Mouse (Mus musculus): ENCODE data around the gene Crybg3. TPM values are rescaled to one million over a fixed set of nuclear protein-coding genes. Genes with fewer than 3 reads are reported as not detected.

The Crybg3 gene
- total and polyA plus RNA-seq, 2 experiments from 2014 or later = 1.4 to 6.5 TPM

- Histone ChIP-seq H3K36me3 (ENCODE audit: insufficient read depth, low read length) (no peaks in the 10 kb centered on the region), H3K9ac (replicated peaks; ENCODE audit: low read length) (no peak overlapping the region), H3K27me3 (ENCODE audit: insufficient read depth, low read length) (no peaks in the 10 kb centered on the region), H3K4me2 (ENCODE audit: low read depth, low read length) (no peak overlapping the region), H3K9me3 (ENCODE audit: low read length) (no peaks in the 10 kb centered on the region), H3K4me1 (ENCODE audit: insufficient read depth, low read length) (no peaks in the 10 kb centered on the region), H3K27ac (no peak overlapping the region), H3K4me3 (ENCODE audit: low read length) (no peak overlapping the region)
- TF ChIP-seq CTCF (IDR thresholded peaks at IDR 0.05; ENCODE audit: low read depth) = no peak
- no peak for DNase-seq (ENCODE audit: low spot score)
- 62% methylated on average over 1 of the region's 1 CpGs for WGBS
- no peak for ATAC-seq
Observed at GRCm38 (mm10) chr16:59448181-59448580, 152.6 kb downstream of the Crybg3 start.

- DNase-seq (ENCODE audit: low spot score) = no peak
- 69% methylated on average over 7 of the region's 7 CpGs for WGBS
- no peaks in the 10 kb centered on the region for H3K9me3 ChIP-seq (ENCODE audit: low read length)
Observed at GRCm38 (mm10) chr16:59444880-59445559, 155.8 kb downstream of the Crybg3 start.

More at GRCm38 (mm10) chr16:59444880-59445559, 155.8 kb downstream of the Crybg3 start:
- H3K9ac ChIP-seq (replicated peaks; ENCODE audit: low read length) = no peak overlapping the region
- no peak overlapping the region for H3K4me2 ChIP-seq (ENCODE audit: low read depth, low read length)
- H3K36me3 ChIP-seq (ENCODE audit: insufficient read depth, low read length) = no peaks in the 10 kb centered on the region
- H3K27me3 ChIP-seq (ENCODE audit: insufficient read depth, low read length) = no peaks in the 10 kb centered on the region
- no peak for ATAC-seq
- no peaks in the 10 kb centered on the region for H3K4me1 ChIP-seq (ENCODE audit: insufficient read depth, low read length)
- no peak for TF ChIP-seq CTCF (IDR thresholded peaks at IDR 0.05; ENCODE audit: low read depth)
- no peak overlapping the region for H3K27ac ChIP-seq
- no peak overlapping the region for H3K4me3 ChIP-seq (ENCODE audit: low read length)

Other genes starting within 250 kb of the Crybg3 start
- gene Olfr209, start 237.0 kb downstream of the Crybg3 start, total RNA-seq (2014; rRNA removed) = not detected in 2 replicates
- not detected in 2 replicates for gene Olfr209, start 237.0 kb downstream of the Crybg3 start, polyA plus RNA-seq (2015; fragmentation: Nextera tagmentation; extraction: Ambion mirVana)
- gene Gabrr3, start 193.6 kb downstream of the Crybg3 start, total RNA-seq (2014; rRNA removed) = not detected in 2 replicates
- gene Gabrr3, start 193.6 kb downstream of the Crybg3 start, polyA plus RNA-seq (2015; fragmentation: Nextera tagmentation; extraction: Ambion mirVana) = 0.03 TPM in 1 of 2 replicates, not detected in the other
- 5.4 and 8.1 TPM in 2 replicates for gene Riox2, start 129.2 kb downstream of the Crybg3 start, total RNA-seq (2014; rRNA removed)
- 11.1 and 13.1 TPM in 2 replicates for gene Riox2, start 129.2 kb downstream of the Crybg3 start, polyA plus RNA-seq (2015; fragmentation: Nextera tagmentation; extraction: Ambion mirVana)
- gene Arl6, start 38.4 kb upstream of the Crybg3 start, total RNA-seq (2014; rRNA removed) = 26.6 and 29.1 TPM in 2 replicates
- 63.7 and 65.8 TPM in 2 replicates for gene Arl6, start 38.4 kb upstream of the Crybg3 start, polyA plus RNA-seq (2015; fragmentation: Nextera tagmentation; extraction: Ambion mirVana)